Mouse (Mus musculus) C2C12 (cell line): ENCODE data around the gene 1700034J05Rik.

Experiments used
- CTCF ChIP-seq: IDR thresholded peaks from one replicate; pipeline ENCODE4 v1.5.1; 2011; ENCODE audit not compliant: control insufficient read depth, insufficient read depth, insufficient read length
- MYOD1 ChIP-seq: IDR thresholded peaks from one replicate; pipeline ENCODE4 v1.6.1; 2011; ENCODE audit warnings: low read depth; ENCODE audit not compliant: control insufficient read depth, insufficient read length
- USF1 ChIP-seq: IDR thresholded peaks from one replicate; pipeline ENCODE4 v1.6.1; 2011; ENCODE audit warnings: low read depth, mild to moderate bottlenecking, control low read depth, moderate library complexity

DNA sequence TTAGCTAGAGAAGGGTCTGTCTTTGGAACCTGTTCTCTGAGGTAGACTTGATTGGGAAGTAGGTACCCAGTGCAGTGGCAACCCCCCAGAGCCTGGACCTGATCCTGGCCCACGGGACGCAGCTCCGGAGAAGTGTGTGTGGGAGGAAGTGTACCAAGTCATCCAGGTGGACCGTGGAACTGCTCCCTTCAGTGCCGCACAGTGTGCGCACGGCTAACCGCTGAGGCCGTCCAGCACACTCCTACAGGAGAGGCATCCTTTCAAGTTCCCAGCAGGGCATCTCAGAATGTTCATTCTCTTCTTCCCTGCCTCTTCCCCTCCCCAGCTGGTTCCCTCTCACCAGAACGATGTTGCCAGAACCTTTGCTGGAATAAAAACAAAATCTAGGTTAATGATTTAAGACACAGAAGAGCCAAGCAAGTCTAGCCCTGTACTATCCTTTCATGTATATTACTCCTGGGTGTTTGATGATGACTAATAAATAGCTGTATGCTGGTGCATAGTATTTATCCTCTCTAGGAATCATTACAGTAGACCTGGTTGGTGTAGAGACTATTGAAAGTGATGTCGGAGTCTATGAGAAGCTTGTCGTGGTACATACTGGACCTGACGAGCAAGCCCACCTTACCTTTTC, 11.0 kb upstream of the 1700034J05Rik start:
- TF ChIP-seq USF1 (no peak), CTCF (no peak), MYOD1 (no peak)
